Mouse (Mus musculus) midbrain, postnatal 0 days (tissue): ENCODE results near the gene Sdsl. TPM values are rescaled to one million over a fixed set of nuclear protein-coding genes. Genes with fewer than 3 reads are reported as not detected.

Experiments used
- ATAC-seq: fragments of 200-750 bp; cut with Nextera tagmentation; 2 replicates; pipeline ENCODE4 v1.8.0; 2017; ENCODE audit warnings: moderate number of reproducible peaks, mild to moderate bottlenecking, moderate TSS enrichment, moderate library complexity; ENCODE audit not compliant: low FRiP score
- DNase-seq: peaks from one replicate; pipeline ENCODE4 v3.0.0-alpha.2; 2015; ENCODE audit warnings: low spot score
- H3K27ac ChIP-seq: fragments of 300-500 bp; sonication (generic); 2 replicates; pipeline ENCODE4 v1.5.1; 2014; ENCODE audit warnings: low read depth, mild to moderate bottlenecking, low read length, mixed read lengths
- H3K27me3 ChIP-seq: fragments of 300-500 bp; sonication (generic); 2 replicates; pipeline ENCODE4 v1.6.1; 2014; ENCODE audit warnings: low read length, control low read depth, mixed read lengths; ENCODE audit not compliant: insufficient read depth
- H3K36me3 ChIP-seq: fragments of 300-500 bp; sonication (generic); 2 replicates; pipeline ENCODE4 v1.6.1; 2014; ENCODE audit warnings: low read length, control low read depth, mixed read lengths; ENCODE audit not compliant: insufficient read depth
- H3K4me1 ChIP-seq: fragments of 300-500 bp; sonication (generic); 2 replicates; pipeline ENCODE4 v1.6.1; 2014; ENCODE audit warnings: mild to moderate bottlenecking, control low read depth, antibody characterized with exemption, low read length, mixed read lengths; ENCODE audit not compliant: insufficient read depth
- H3K4me2 ChIP-seq: fragments of 300-500 bp; sonication (generic); 2 replicates; pipeline ENCODE4 v1.6.1; 2014; ENCODE audit warnings: low read depth, mild to moderate bottlenecking, low read length, mixed read lengths; ENCODE audit not compliant: poor library complexity, severe bottlenecking
- H3K4me3 ChIP-seq: fragments of 300-500 bp; sonication (generic); 2 replicates; pipeline ENCODE4 v1.5.1; 2014; ENCODE audit warnings: low read depth, mild to moderate bottlenecking, low read length, moderate library complexity
- H3K9ac ChIP-seq: fragments of 300-500 bp; sonication (generic); replicated peaks from 2 replicates; pipeline ENCODE4 v1.6.1; 2014; ENCODE audit warnings: mild to moderate bottlenecking, low read length, moderate library complexity, mixed read lengths; ENCODE audit not compliant: poor library complexity, severe bottlenecking
- H3K9me3 ChIP-seq: fragments of 300-500 bp; sonication (generic); 2 replicates; pipeline ENCODE4 v1.6.1; 2016; ENCODE audit warnings: low read length, control low read depth
- CTCF ChIP-seq: IDR thresholded peaks from 2 replicates; pipeline ENCODE4 v1.5.1; 2016; ENCODE audit warnings: antibody characterized with exemption, mild to moderate bottlenecking
- WGBS: fragments of 180-500 bp; shearing (Covaris S2); extraction: QIAGEN DNeasy Blood & Tissue Kit; methylation state at CpG from one replicate; pipeline ENCODE4 v1.1.7; 2014; 5-methylcytosine and 5-hydroxymethylcytosine counted together
- polyA plus RNA-seq: library from polyadenylated mRNA; unstranded; fragments of >200 nt; fragmentation: Nextera tagmentation; extraction: Ambion mirVana; gene quantifications from 2 replicates; pipeline ENCODE4 v1.2.1, GENCODE M21; 2015
- total RNA-seq: library from RNA; depleted of rRNA; stranded (reverse); fragments of >200 nt; gene quantifications from 2 replicates; pipeline ENCODE4 v1.2.3, GENCODE M21; 2014

Sdsl gene
- total and polyA plus RNA-seq, 2 experiments from 2014 or later, result 4.4 to 6.0 TPM

- TF ChIP-seq CTCF, result no peak
Measured at GRCm38 (mm10) chr5:120432486-120433015, 40.1 kb downstream of the Sdsl start.

DNA sequence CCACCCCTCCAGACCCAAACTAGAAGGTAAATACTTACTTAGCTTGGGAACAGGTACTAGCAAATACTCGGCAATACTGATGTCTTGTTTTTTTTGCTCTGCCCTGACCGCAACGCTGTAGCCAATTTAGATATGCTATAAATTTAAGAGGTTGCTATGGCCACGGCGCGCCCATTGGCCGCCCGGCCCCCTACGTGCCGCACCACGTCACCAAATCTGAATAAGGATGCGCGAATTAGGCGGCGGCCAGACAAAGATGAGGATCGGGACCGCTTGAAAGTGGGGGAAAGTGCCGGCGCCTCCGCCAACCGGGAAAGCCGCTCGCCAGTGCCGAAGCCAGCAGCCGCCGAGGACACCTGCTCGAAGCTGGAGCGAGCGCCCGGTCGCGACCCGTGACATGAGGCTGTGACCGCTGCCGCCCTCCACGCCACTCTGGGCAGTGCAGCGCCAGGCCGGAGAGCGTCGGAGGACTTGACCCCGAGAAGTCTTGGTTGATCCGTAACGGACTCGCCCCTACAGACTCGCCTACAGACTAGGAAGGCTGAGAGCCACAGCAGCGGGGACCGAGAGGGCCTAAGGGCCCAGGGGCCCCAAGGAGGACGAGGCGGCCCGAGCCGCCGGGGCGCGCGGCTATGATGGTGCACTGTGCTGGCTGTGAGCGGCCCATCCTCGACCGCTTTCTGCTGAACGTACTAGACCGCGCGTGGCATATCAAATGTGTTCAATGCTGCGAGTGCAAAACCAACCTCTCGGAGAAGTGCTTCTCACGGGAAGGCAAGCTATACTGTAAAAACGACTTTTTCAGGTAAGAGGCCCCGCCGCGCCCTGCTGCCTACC is 40.7 kb downstream of the Sdsl start, which contains the start of gene Lhx5:
Gene Lhx5, plus strand, starts transcription at position 51 of the 837 bp plus-strand sequence.
- Histone ChIP-seq H3K9ac (peak within 1 kb of the TSS; percentile 71), H3K9me3 (no peaks in the 10 kb centered on the region), H3K36me3 (no peaks in the 10 kb centered on the region), H3K27ac (peak within 1 kb of the TSS; percentile 79), H3K4me3 (peak within 1 kb of the TSS; percentile 51), H3K4me2 (peak within 1 kb of the TSS; percentile 54), H3K27me3 (peaks cover 48% of the 10 kb centered on the region), H3K4me1 (no peaks in the 10 kb centered on the region)
- under 1% methylated on average over 69 of the region's 69 CpGs for WGBS
- no peak for TF ChIP-seq CTCF
- peak; percentile 80 for DNase-seq
- 0 out of 2 replicates have a peak, but pooled peaks have one; percentile 40 for ATAC-seq

More at GRCm38 (mm10) chr5:120432486-120433015, 40.1 kb downstream of the Sdsl start:
- Histone ChIP-seq H3K9ac (peak overlapping the region; percentile 71), H3K4me3 (peak overlapping the region; percentile 51), H3K27me3 (peaks cover 46% of the 10 kb centered on the region), H3K9me3 (no peaks in the 10 kb centered on the region), H3K4me2 (peak overlapping the region; percentile 54), H3K36me3 (no peaks in the 10 kb centered on the region), H3K4me1 (no peaks in the 10 kb centered on the region), H3K27ac (peak overlapping the region; percentile 79)
- DNase-seq (no peak), ATAC-seq (no peak)
- 1% methylated on average over 9 of the region's 9 CpGs for WGBS

GRCm38 (mm10) chr5:120431001-120431583 is 41.5 kb downstream of the Sdsl start:
- TF ChIP-seq CTCF, result no peak
- peak overlapping the region; percentile 51 for H3K4me3 ChIP-seq
- H3K9me3 ChIP-seq, result no peaks in the 10 kb centered on the region
- H3K36me3 ChIP-seq, result no peaks in the 10 kb centered on the region
- no peaks in the 10 kb centered on the region for H3K4me1 ChIP-seq
- peak overlapping the region; percentile 38 for H3K4me2 ChIP-seq
- peaks cover 52% of the 10 kb centered on the region for H3K27me3 ChIP-seq
- WGBS, result under 1% methylated on average over 30 of the region's 30 CpGs
- H3K9ac ChIP-seq, result peak overlapping the region; percentile 70
- ATAC-seq (no peak), DNase-seq (no peak)
- peak overlapping the region; percentile 69 for H3K27ac ChIP-seq

GRCm38 (mm10) chr5:120429692-120430091 is 42.9 kb downstream of the Sdsl start:
- no peak for TF ChIP-seq CTCF
- H3K36me3 ChIP-seq, result no peaks in the 10 kb centered on the region
- H3K9ac ChIP-seq, result peak overlapping the region; percentile 54
- peak overlapping the region; percentile 57 for H3K4me2 ChIP-seq
- WGBS, result 11% methylated on average over 6 of the region's 6 CpGs
- ATAC-seq (no peak), DNase-seq (no peak)
- H3K9me3 ChIP-seq, result no peaks in the 10 kb centered on the region
- no peaks in the 10 kb centered on the region for H3K4me1 ChIP-seq
- H3K4me3 ChIP-seq, result peak overlapping the region; percentile 51
- H3K27me3 ChIP-seq, result peaks cover 46% of the 10 kb centered on the region
- H3K27ac ChIP-seq, result peak overlapping the region; percentile 68

DNA sequence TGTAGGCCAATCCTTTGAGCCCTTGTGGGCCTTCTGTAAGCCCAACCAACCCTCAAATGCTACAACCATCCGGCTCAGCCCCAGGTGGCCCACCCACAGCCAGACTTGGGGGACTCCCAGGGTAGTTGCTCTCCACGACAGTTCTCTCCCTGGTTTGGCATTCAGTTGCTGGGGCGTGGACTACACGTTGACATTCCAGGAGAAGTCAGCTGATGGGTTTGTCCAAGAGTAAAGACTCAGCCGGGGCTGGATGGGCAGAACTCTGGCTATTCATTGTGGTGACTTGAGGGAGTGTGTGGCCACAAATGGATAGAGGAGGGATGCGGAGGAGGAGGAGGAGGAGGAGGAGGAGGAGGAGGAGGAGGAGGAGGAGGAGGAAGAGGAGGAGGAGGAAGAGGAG is 43.6 kb downstream of the Sdsl start:
- Histone ChIP-seq H3K9me3 (no peaks in the 10 kb centered on the region), H3K4me1 (no peaks in the 10 kb centered on the region), H3K36me3 (no peaks in the 10 kb centered on the region), H3K9ac (peak overlapping the region; percentile 69; the same call in 1 of the 2 replicates), H3K4me3 (peak overlapping the region; percentile 28; the same call in 1 of the 2 replicates), H3K4me2 (peak overlapping the region; percentile 57), H3K27ac (peak overlapping the region; percentile 85), H3K27me3 (peaks cover 39% of the 10 kb centered on the region)
- ATAC-seq (no peak), DNase-seq (no peak)
- no peak for TF ChIP-seq CTCF
- WGBS, result 3% methylated on average over 5 of the region's 6 CpGs
